Mouse (Mus musculus) thymus, adult 2 months (tissue): Measurements from ENCODE around the gene Bik. TPM values are rescaled to one million over a fixed set of nuclear protein-coding genes. Genes with fewer than 3 reads are reported as not detected.

Source experiments
- DNase-seq: peaks from one replicate; pipeline ENCODE4 v3.0.0; 2021
- H3K27ac ChIP-seq: fragments of 200-500 bp; 2 replicates; pipeline ENCODE4 v1.5.1; 2012; ENCODE audit warnings: low read length, control low read depth; ENCODE audit not compliant: control insufficient read depth, insufficient read depth
- H3K27me3 ChIP-seq: fragments of 200-500 bp; 2 replicates; pipeline ENCODE4 v1.6.1; 2012; ENCODE audit warnings: mild to moderate bottlenecking, low read length, moderate library complexity, mixed read lengths; ENCODE audit not compliant: control insufficient read depth, insufficient read depth
- H3K36me3 ChIP-seq: fragments of 200-500 bp; 2 replicates; pipeline ENCODE4 v1.6.1; 2012; ENCODE audit warnings: mild to moderate bottlenecking, low read length, moderate library complexity; ENCODE audit not compliant: control insufficient read depth, insufficient read depth
- H3K4me1 ChIP-seq: fragments of 200-500 bp; replicated peaks from 2 replicates; pipeline ENCODE4 v1.6.1; 2012; ENCODE audit warnings: low read length; ENCODE audit not compliant: control insufficient read depth, insufficient read depth
- H3K4me3 ChIP-seq: fragments of 200-500 bp; 2 replicates; pipeline ENCODE4 v1.5.1; 2012; ENCODE audit warnings: mild to moderate bottlenecking, low read length, control low read depth, moderate library complexity; ENCODE audit not compliant: control insufficient read depth, insufficient read depth
- CTCF ChIP-seq: fragments of 200-500 bp; IDR thresholded peaks from 2 replicates; pipeline ENCODE4 v1.5.1; 2012; ENCODE audit warnings: mild to moderate bottlenecking, control low read depth, low read length, moderate library complexity, borderline replicate concordance; ENCODE audit not compliant: control insufficient read depth, poor library complexity, insufficient read depth; ENCODE audit errors: extremely low read depth
- POLR2A ChIP-seq: fragments of 200-500 bp; IDR thresholded peaks from 2 replicates; pipeline ENCODE4 v1.6.1; 2012; ENCODE audit warnings: mild to moderate bottlenecking, low read length, control low read depth, moderate library complexity; ENCODE audit not compliant: control insufficient read depth, poor library complexity, insufficient read depth; ENCODE audit errors: extremely low read depth
- WGBS: fragments of 180-500 bp; shearing (Covaris S2); methylation state at CpG from one replicate; pipeline ENCODE4 v1.1.7; 2018; 5-methylcytosine and 5-hydroxymethylcytosine counted together
- polyA plus RNA-seq: library from polyadenylated mRNA; depleted of rRNA; stranded (reverse); fragments of >200 nt; gene quantifications from 2 replicates; pipeline ENCODE4 v1.2.3, GENCODE M21; 2012

Bik gene
- polyA plus RNA-seq, 1 experiment: 14.7 TPM

GRCm38 (mm10) chr15:83555161-83555974 lies 28.7 kb downstream of the Bik start:
- H3K36me3 ChIP-seq: peaks cover 5% of the 10 kb centered on the region; the same call in 1 of the 2 replicates
- WGBS: under 1% methylated on average over 74 of the region's 74 CpGs
- peak; percentile 89 for DNase-seq
- 0 out of 2 replicates have a peak, but pooled peaks have one; percentile 39 for TF ChIP-seq CTCF
- peak; percentile 92 for TF ChIP-seq POLR2A
- peak overlapping the region; percentile 59 for H3K27ac ChIP-seq
- peak overlapping the region; percentile 63 for H3K4me3 ChIP-seq
- H3K4me1 ChIP-seq: peaks cover 3% of the 10 kb centered on the region
- no peaks in the 10 kb centered on the region for H3K27me3 ChIP-seq

GRCm38 (mm10) chr15:83560941-83561477 lies 34.3 kb downstream of the Bik start:
- Histone ChIP-seq H3K27ac (no peak overlapping the region), H3K36me3 (no peaks in the 10 kb centered on the region), H3K27me3 (no peaks in the 10 kb centered on the region), H3K4me3 (no peak overlapping the region), H3K4me1 (peaks cover 21% of the 10 kb centered on the region)
- no peak for DNase-seq
- WGBS: 64% methylated on average over 5 of the region's 5 CpGs
- no peak for TF ChIP-seq CTCF
- TF ChIP-seq POLR2A: no peak

DNA sequence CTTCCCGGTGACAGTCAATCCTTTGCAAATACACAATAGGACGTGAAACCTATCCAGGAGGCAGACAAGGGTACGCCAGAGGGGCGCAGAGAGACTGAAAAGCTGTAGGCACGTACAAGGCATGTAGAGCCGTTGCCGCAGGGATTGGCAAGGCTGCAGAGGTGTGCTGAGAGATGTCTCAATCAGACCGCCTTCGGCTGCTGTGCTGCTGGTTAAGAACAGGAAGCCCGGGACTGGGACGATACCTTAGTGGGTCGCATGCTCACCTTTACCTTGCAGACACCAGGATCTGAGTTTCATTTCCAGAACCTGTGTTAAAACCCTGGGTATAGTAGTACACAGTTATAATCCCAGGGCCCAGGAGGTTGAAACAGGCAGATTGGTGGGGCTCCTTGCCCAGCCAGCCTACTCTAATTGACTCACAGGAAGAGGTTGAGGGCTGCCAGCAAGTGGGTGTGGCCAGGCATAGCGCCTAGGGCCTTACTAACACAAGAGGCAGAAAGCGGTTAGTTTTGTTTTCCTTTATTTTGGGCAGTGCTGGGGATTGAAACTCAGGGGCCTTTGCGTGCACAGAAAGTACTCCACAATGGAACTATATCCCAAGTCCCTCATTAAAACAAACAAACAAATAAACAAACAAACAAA lies 36.1 kb downstream of the Bik start:
- DNase-seq: peak; percentile 84

GRCm38 (mm10) chr15:83563327-83563856 lies 36.7 kb downstream of the Bik start, which contains the start of the genes Tspo and Mcat:
Gene Tspo, plus strand, starts transcription at chr15:83563592.
Gene Mcat, minus strand, starts transcription at chr15:83563787.
- DNase-seq: peak; percentile 79
- Histone ChIP-seq H3K27me3 (no peaks in the 10 kb centered on the region), H3K36me3 (no peaks in the 10 kb centered on the region), H3K4me3 (peak within 1 kb of the TSS; percentile 93), H3K27ac (peak within 1 kb of the TSS; percentile 86), H3K4me1 (peaks cover 21% of the 10 kb centered on the region)
- peak; percentile 56 for TF ChIP-seq POLR2A
- peak; percentile 34; the same call in 1 of the 2 replicates for TF ChIP-seq CTCF
- WGBS: under 1% methylated on average over 28 of the region's 28 CpGs

More for the DNA sequence above, 36.1 kb downstream of the Bik start:
- H3K27me3 ChIP-seq: no peaks in the 10 kb centered on the region
- H3K27ac ChIP-seq: peak overlapping the region; percentile 86
- WGBS: 14% methylated on average over 15 of the region's 15 CpGs
- H3K4me1 ChIP-seq: peaks cover 21% of the 10 kb centered on the region
- H3K4me3 ChIP-seq: peak overlapping the region; percentile 26
- TF ChIP-seq POLR2A: no peak
- no peak for TF ChIP-seq CTCF
- no peaks in the 10 kb centered on the region for H3K36me3 ChIP-seq

GRCm38 (mm10) chr15:83563857-83564651 lies 37.4 kb downstream of the Bik start:
- WGBS: 2% methylated on average over 27 of the region's 27 CpGs
- no peaks in the 10 kb centered on the region for H3K36me3 ChIP-seq
- TF ChIP-seq POLR2A (peak; percentile 32; the same call in 1 of the 2 replicates), CTCF (no peak)
- no peaks in the 10 kb centered on the region for H3K27me3 ChIP-seq
- peak overlapping the region; percentile 86 for H3K27ac ChIP-seq
- H3K4me3 ChIP-seq: peak overlapping the region; percentile 93
- H3K4me1 ChIP-seq: peaks cover 21% of the 10 kb centered on the region
- peak; percentile 60 for DNase-seq

DNA sequence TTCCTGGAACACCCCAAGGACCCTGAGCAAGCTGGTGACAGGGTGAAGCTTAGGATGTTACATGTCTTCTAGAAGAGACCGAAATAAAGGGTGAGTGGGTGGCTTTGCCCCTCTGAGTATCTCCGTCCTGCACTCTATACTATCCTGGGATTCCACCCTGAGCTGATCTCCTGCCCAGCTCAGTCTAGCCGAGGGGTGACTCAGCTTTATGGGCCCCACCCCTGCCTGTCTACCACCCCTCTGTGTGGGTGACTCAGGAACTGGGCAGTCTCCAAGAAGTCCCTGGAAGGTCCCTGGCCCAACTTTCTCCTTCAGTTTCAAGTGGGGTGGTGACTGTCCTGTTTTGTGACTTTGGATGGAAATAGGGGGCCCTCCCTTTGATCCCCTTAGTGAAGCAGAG lies 38.8 kb downstream of the Bik start:
- DNase-seq: no peak
- H3K27me3 ChIP-seq: no peaks in the 10 kb centered on the region
- peaks cover 21% of the 10 kb centered on the region for H3K4me1 ChIP-seq
- no peak overlapping the region for H3K27ac ChIP-seq
- no peaks in the 10 kb centered on the region for H3K36me3 ChIP-seq
- H3K4me3 ChIP-seq: no peak overlapping the region
- 80% methylated on average over 3 of the region's 3 CpGs for WGBS
- no peak for TF ChIP-seq CTCF
- no peak for TF ChIP-seq POLR2A
